Mouse (Mus musculus) brain, embryonic 14.5 days (tissue): ENCODE measurements around the gene Usp32.

Source experiments
- CTCF ChIP-seq: fragments of 200-500 bp; IDR thresholded peaks from 2 replicates; pipeline ENCODE4 v1.5.1; 2012; ENCODE audit warnings: inconsistent platforms, mild to moderate bottlenecking, moderate library complexity, borderline replicate concordance; ENCODE audit not compliant: insufficient read depth, insufficient read length; ENCODE audit errors: extremely low read depth
- POLR2A ChIP-seq: fragments of 200-500 bp; IDR thresholded peaks from 2 replicates; pipeline ENCODE4 v1.6.1; 2012; ENCODE audit warnings: mild to moderate bottlenecking, inconsistent platforms, borderline replicate concordance; ENCODE audit not compliant: poor library complexity, insufficient read depth, insufficient read length, severe bottlenecking; ENCODE audit errors: extremely low read depth

DNA sequence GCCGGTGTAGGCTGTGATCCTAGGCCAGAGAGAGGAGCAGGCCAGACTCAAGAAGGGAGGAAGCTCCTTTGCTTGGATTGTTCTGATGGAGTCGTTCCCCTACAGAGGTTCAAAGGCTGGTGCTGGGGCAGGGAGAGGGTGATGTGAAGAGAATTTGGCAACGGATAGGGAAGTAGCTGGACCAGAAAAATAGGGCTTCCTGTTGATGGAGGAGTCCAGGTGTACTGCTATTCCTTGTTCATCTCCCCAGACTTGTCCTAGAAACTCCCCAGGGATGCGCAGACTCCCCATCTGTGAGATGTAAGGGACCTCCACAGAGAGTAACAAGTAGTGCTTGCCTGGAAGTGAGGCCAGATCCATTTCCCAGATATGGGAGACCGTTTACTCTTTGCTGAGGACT lies 183.6 kb downstream of the Usp32 start:
- TF ChIP-seq POLR2A (no peak), CTCF (no peak)
